Mouse (Mus musculus) intestine, embryonic 15.5 days (tissue): ENCODE measurements around the gene Tmem140. TPM values are rescaled to one million over a fixed set of nuclear protein-coding genes. Genes with fewer than 3 reads are reported as not detected.

Experiments used
- ATAC-seq: fragments of 200-750 bp; cut with Nextera tagmentation; 2 replicates; pipeline ENCODE4 v1.8.0; 2017; ENCODE audit warnings: moderate TSS enrichment, moderate library complexity
- H3K27ac ChIP-seq: fragments of 300-500 bp; sonication (generic); 2 replicates; pipeline ENCODE4 v1.5.1; 2015; ENCODE audit warnings: mild to moderate bottlenecking, inconsistent platforms
- H3K27me3 ChIP-seq: fragments of 300-500 bp; sonication (generic); replicated peaks from 2 replicates; pipeline ENCODE4 v1.6.1; 2015; ENCODE audit warnings: inconsistent platforms
- H3K36me3 ChIP-seq: fragments of 300-500 bp; sonication (generic); 2 replicates; pipeline ENCODE4 v1.6.1; 2015; ENCODE audit warnings: inconsistent platforms
- H3K4me1 ChIP-seq: fragments of 300-500 bp; sonication (generic); replicated peaks from 2 replicates; pipeline ENCODE4 v1.6.1; 2015; ENCODE audit warnings: inconsistent platforms
- H3K4me2 ChIP-seq: fragments of 300-500 bp; sonication (generic); replicated peaks from 2 replicates; pipeline ENCODE4 v1.6.1; 2015; ENCODE audit warnings: mild to moderate bottlenecking, inconsistent platforms
- H3K4me3 ChIP-seq: fragments of 300-500 bp; sonication (generic); replicated peaks from 2 replicates; pipeline ENCODE4 v1.5.1; 2015; ENCODE audit warnings: inconsistent platforms
- H3K9ac ChIP-seq: fragments of 300-500 bp; sonication (generic); 2 replicates; pipeline ENCODE4 v1.6.1; 2015; ENCODE audit warnings: inconsistent platforms
- H3K9me3 ChIP-seq: fragments of 300-500 bp; sonication (generic); 2 replicates; pipeline ENCODE4 v1.6.1; 2016; ENCODE audit warnings: inconsistent platforms
- WGBS: fragments of 180-500 bp; shearing (Covaris S2); methylation state at CpG from one replicate; pipeline ENCODE4 v1.1.7; 2015; 5-methylcytosine and 5-hydroxymethylcytosine counted together
- polyA plus RNA-seq: library from polyadenylated mRNA; unstranded; fragments of >200 nt; fragmentation: Nextera tagmentation; extraction: Ambion mirVana; gene quantifications from 2 replicates; pipeline ENCODE4 v1.2.1, GENCODE M21; 2015

The Tmem140 gene
- polyA plus RNA-seq, 1 experiment from 2014 or later: 1.7 TPM

DNA sequence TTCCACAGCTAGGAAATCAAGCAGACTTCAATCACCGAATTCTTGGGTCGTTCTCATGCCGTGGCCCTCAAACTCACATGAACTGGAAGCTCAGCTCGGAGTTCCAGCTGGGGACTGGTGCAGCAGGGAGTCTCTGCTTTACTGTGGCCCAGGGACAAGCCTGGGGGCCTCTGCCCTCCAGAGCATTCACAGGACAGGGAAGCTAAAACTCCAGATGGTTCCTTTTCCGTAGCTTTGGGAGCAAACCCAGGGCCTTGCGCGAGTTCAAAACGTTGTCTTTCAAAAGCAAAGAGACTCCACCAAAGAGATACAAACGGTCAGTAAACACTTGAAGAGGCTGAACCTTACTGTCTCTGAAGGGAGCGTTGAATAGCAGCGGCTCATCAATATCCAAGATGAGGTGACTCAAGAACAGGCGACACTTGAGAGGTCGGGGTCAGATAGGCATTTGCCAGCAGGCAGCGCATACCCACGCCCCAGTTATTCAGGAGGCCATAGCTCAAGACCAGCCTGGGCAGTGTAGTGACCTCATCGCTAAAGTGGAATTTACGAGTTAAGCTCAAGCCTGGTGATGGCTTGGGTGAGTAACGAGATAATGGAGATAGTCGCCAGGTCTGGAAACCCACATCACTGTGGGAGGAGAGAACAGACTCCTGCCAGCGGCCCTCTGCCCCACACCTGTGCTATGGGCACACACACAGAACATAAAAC lies 5.7 kb downstream of the Tmem140 start:
- no peak overlapping the region for H3K27ac ChIP-seq
- 79% methylated on average over 20 of the region's 20 CpGs for WGBS
- peaks cover 13% of the 10 kb centered on the region; the same call in 1 of the 2 replicates for H3K4me1 ChIP-seq
- H3K9me3 ChIP-seq: no peaks in the 10 kb centered on the region
- no peak overlapping the region for H3K9ac ChIP-seq
- H3K4me3 ChIP-seq: no peak overlapping the region
- ATAC-seq: no peak
- no peaks in the 10 kb centered on the region for H3K27me3 ChIP-seq
- no peaks in the 10 kb centered on the region for H3K36me3 ChIP-seq
- no peak overlapping the region for H3K4me2 ChIP-seq

DNA sequence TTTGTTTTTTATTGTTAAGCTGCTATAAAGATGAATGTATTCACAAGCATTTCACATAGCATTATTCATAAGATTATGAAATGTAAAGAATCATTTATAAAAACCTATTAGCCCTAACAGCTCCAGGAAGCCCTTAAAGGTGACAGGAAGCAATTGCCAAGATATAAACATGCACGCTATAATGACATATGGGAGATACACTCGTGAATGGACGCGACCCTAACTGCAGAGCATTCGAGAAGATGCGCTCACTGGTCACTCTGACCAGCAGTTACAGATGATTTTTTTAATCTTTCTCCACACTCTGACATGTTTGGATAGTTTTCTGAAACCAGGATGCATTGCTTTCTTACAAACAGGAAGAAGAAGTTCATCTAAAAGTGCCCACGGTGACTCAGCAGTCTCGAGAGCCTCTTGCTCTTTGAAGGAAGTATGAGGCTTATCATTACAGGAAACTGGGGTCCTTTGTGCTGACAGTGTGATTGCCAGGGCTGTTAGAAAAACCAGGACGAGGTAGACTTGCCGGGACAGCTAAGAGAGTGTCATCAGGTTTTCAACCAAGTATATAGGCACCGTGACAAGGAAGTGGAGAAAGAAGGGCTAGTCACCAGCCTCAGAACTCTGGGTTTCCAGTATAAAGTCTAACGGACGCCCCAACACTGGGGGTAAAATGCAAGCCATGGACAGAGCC lies 6.4 kb downstream of the Tmem140 start:
- no peaks in the 10 kb centered on the region for H3K27me3 ChIP-seq
- H3K9ac ChIP-seq: no peak overlapping the region
- ATAC-seq: peak; percentile 55
- H3K4me2 ChIP-seq: no peak overlapping the region
- no peaks in the 10 kb centered on the region for H3K36me3 ChIP-seq
- peak overlapping the region; percentile 17; the same call in 1 of the 2 replicates for H3K27ac ChIP-seq
- WGBS: 55% methylated on average over 13 of the region's 13 CpGs
- H3K9me3 ChIP-seq: no peaks in the 10 kb centered on the region
- H3K4me1 ChIP-seq: peaks cover 14% of the 10 kb centered on the region; the same call in 1 of the 2 replicates
- H3K4me3 ChIP-seq: no peak overlapping the region

DNA sequence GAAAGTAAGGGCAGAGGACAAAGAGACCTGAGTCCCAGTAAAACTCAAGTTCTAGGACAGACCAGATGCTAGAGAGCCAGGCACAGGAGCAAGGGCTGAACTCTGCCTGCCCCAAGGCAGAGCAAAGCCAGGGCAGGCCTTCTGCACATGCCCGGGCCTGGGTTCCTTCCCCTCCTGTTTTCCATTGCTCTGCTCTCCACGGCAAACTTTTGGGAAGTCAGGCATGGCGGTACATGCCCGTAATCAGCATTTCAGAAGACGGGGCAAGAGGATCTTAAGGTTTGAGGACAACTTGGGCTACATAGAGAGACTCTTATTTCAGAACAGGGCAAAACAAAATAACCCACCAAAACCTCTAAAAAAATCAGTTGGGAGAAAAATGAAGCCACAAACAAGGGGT lies 7.2 kb downstream of the Tmem140 start:
- no peaks in the 10 kb centered on the region for H3K27me3 ChIP-seq
- H3K4me1 ChIP-seq: peaks cover 17% of the 10 kb centered on the region; the same call in 1 of the 2 replicates

DNA sequence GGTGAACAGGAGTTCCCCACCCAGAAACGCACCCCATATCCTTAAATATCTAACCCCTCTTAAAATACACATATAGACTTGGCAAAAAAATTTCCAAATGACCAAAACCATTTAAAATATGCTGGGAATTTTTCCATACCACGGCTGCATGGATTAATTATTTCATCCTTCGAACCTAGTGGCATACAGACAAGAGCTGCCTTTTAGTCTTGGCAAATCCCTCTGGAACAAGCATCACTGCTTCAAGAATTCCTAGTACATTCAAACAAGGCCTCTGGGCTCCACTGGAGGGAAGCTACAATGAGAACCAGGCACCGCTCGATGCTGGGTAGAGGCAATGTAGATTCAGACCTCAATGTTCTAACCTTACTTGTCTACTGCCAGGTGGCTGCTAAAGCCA lies 7.8 kb downstream of the Tmem140 start:
- Histone ChIP-seq H3K9ac (no peak overlapping the region), H3K4me2 (no peak overlapping the region), H3K27me3 (no peaks in the 10 kb centered on the region), H3K4me1 (peaks cover 12% of the 10 kb centered on the region; the same call in 1 of the 2 replicates), H3K27ac (no peak overlapping the region), H3K36me3 (no peaks in the 10 kb centered on the region), H3K4me3 (no peak overlapping the region), H3K9me3 (no peaks in the 10 kb centered on the region)
- no peak for ATAC-seq
- WGBS: 66% methylated on average over 5 of the region's 5 CpGs

More for the DNA sequence above, 7.2 kb downstream of the Tmem140 start:
- Histone ChIP-seq H3K9ac (no peak overlapping the region), H3K36me3 (no peaks in the 10 kb centered on the region), H3K4me3 (no peak overlapping the region), H3K9me3 (no peaks in the 10 kb centered on the region), H3K4me2 (no peak overlapping the region), H3K27ac (peak overlapping the region; percentile 17; the same call in 1 of the 2 replicates)
- no peak for ATAC-seq
- WGBS: 85% methylated on average over 5 of the region's 5 CpGs

GRCm38 (mm10) chr6:34871929-34872328 lies 9.0 kb downstream of the Tmem140 start:
- H3K4me1 ChIP-seq: peaks cover 18% of the 10 kb centered on the region
- H3K9ac ChIP-seq: no peak overlapping the region
- no peaks in the 10 kb centered on the region for H3K36me3 ChIP-seq
- no peak overlapping the region for H3K4me2 ChIP-seq
- no peak overlapping the region for H3K4me3 ChIP-seq
- H3K9me3 ChIP-seq: no peaks in the 10 kb centered on the region
- ATAC-seq: no peak
- no peaks in the 10 kb centered on the region for H3K27me3 ChIP-seq
- 91% methylated on average over 7 of the region's 7 CpGs for WGBS
- H3K27ac ChIP-seq: no peak overlapping the region

GRCm38 (mm10) chr6:34872871-34873270 lies 9.9 kb downstream of the Tmem140 start:
- no peak overlapping the region for H3K4me2 ChIP-seq
- no peak for ATAC-seq
- 86% methylated on average over 10 of the region's 10 CpGs for WGBS
- no peak overlapping the region for H3K4me3 ChIP-seq
- no peaks in the 10 kb centered on the region for H3K36me3 ChIP-seq
- no peak overlapping the region for H3K9ac ChIP-seq
- H3K9me3 ChIP-seq: no peaks in the 10 kb centered on the region
- H3K4me1 ChIP-seq: peaks cover 18% of the 10 kb centered on the region
- H3K27ac ChIP-seq: no peak overlapping the region
- H3K27me3 ChIP-seq: no peaks in the 10 kb centered on the region

DNA sequence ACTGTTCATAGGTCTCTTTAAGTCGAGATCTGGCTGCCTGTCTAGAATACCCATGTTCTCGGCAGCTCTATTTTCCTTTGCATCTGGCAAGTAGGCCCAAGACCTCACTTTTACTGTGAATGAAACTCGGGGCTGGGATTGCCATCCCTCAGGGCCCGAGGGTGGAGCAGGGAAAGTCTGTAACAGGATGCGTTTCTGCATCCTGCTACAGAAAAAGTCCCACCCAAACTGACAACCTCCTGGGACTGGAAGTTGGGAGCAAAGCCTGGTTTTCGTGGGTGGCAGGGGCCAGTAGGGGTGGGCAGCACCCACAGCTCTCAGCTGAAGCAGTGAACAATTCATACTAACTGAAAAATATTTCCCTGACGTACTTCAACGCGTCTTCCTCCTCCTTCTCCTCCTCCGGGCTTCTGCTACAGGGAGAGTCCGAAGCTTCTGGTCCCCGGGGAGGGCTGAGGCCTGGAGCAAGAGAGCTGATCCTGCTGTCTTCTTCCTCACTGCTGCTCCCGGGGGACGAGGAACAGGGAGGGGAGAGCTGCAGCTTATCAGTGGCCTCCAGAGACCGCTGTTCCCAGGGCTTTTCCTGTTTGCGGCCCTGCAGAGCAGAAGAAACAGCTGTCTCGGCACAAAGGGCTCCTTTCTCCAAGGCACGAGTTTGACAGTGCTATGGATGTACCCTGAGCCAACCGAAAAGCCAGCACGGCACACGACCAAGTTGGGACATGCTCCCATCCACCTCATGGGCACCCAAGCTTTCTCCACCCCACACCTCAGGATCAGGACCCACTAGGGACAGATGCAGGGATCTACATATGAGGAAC lies 11.4 kb downstream of the Tmem140 start:
- Histone ChIP-seq H3K9me3 (no peaks in the 10 kb centered on the region), H3K4me3 (no peak overlapping the region), H3K36me3 (no peaks in the 10 kb centered on the region), H3K4me1 (peaks cover 22% of the 10 kb centered on the region), H3K9ac (no peak overlapping the region), H3K27me3 (no peaks in the 10 kb centered on the region), H3K27ac (peak overlapping the region; percentile 48), H3K4me2 (no peak overlapping the region; the same call in 1 of the 2 replicates)
- WGBS: 57% methylated on average over 21 of the region's 21 CpGs
- ATAC-seq: no peak

DNA sequence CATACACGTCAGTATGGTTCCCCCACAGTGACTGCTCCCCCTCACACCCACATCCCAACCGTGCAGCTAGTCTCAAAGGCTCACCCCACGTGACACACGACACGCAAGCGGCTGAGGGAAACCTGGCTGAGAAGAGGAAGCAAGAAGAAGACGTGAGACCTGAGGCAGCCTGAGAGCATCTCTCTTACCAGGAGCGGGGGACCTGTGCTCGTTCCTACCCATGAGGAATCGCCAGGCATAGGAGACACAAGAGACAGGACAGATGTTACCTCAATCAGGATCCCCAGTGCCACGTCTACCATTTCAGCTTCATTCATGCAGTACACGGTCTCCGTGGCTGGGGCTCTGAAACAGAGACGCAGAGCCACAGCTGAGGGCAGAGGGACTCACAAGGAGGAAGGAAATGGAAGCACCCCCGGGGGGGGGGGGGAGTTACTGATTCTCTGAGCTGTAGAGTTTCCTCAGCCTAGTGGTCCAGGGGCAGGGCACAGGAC lies 12.4 kb downstream of the Tmem140 start:
- no peak overlapping the region for H3K9ac ChIP-seq
- no peak overlapping the region for H3K4me3 ChIP-seq
- ATAC-seq: no peak
- peaks cover 22% of the 10 kb centered on the region for H3K4me1 ChIP-seq
- WGBS: 81% methylated on average over 15 of the region's 15 CpGs
- H3K27me3 ChIP-seq: no peaks in the 10 kb centered on the region
- no peaks in the 10 kb centered on the region for H3K9me3 ChIP-seq
- 0 out of 2 replicates have a peak overlapping the region, but pooled peaks have one; percentile 10 for H3K4me2 ChIP-seq
- no peak overlapping the region for H3K27ac ChIP-seq
- H3K36me3 ChIP-seq: 0 out of 2 replicates have a peak, but pooled peaks cover 2% of the 10 kb centered on the region

GRCm38 (mm10) chr6:34875966-34876834 lies 13.3 kb downstream of the Tmem140 start:
- no peak; the same call in 1 of the 2 replicates for ATAC-seq
- peak overlapping the region; percentile 66 for H3K4me2 ChIP-seq
- H3K27ac ChIP-seq: 0 out of 2 replicates have a peak overlapping the region, but pooled peaks have one; percentile 7

GRCm38 (mm10) chr6:34876835-34877156 lies 13.8 kb downstream of the Tmem140 start:
- peak overlapping the region; percentile 65 for H3K4me3 ChIP-seq
- H3K4me1 ChIP-seq: peaks cover 22% of the 10 kb centered on the region
- H3K9ac ChIP-seq: peak overlapping the region; percentile 82; the same call in 1 of the 2 replicates
- H3K27ac ChIP-seq: no peak overlapping the region
- H3K27me3 ChIP-seq: no peaks in the 10 kb centered on the region
- no peaks in the 10 kb centered on the region for H3K9me3 ChIP-seq
- WGBS: 23% methylated on average over 2 of the region's 2 CpGs
- H3K4me2 ChIP-seq: peak overlapping the region; percentile 66
- 0 out of 2 replicates have a peak, but pooled peaks cover 7% of the 10 kb centered on the region for H3K36me3 ChIP-seq
- ATAC-seq: peak; percentile 30; the same call in 1 of the 2 replicates

More at GRCm38 (mm10) chr6:34875966-34876834, 13.3 kb downstream of the Tmem140 start:
- Histone ChIP-seq H3K27me3 (no peaks in the 10 kb centered on the region), H3K4me3 (no peak overlapping the region), H3K4me1 (peaks cover 22% of the 10 kb centered on the region), H3K36me3 (0 out of 2 replicates have a peak, but pooled peaks cover 7% of the 10 kb centered on the region), H3K9me3 (no peaks in the 10 kb centered on the region), H3K9ac (0 out of 2 replicates have a peak overlapping the region, but pooled peaks have one; percentile 82)
- 53% methylated on average over 12 of the region's 12 CpGs for WGBS
